Comparison of ENCODE assay signal across 16 mouse cellular contexts in genomic region chr8:11600301-11600951, GRCm38 (mm10). TPM values are rescaled to one million over a fixed set of nuclear protein-coding genes. Genes with fewer than 3 reads are reported as not detected.
DNase-seq lines count a peak whose midpoint lies in the region; TF ChIP-seq lines count a peak whose summit lies in the region.
"Had no signal": no experiment of that assay in that cellular context is flagged by ENCODE, and none has a peak within 500 bp of the region (broad histone marks: within the 10 kb centered on the region; RNA-seq: fewer than 3 reads in every experiment).

No protein-coding gene starts in this region.

- TF ChIP-seq POLR2A in myocyte (IDR thresholded peaks at IDR 0.05; ENCODE audit: insufficient read length, low read depth) = no peak

- peak; percentile 68 for DNase-seq in adrenal gland, adult 2 months
- DNase-seq in adrenal gland, postnatal 25 days = no peak
- DNase-seq in 3134 (ENCODE audit: extremely low read depth, insufficient read length, low spot score) = peak; percentile 35
- peak; percentile 51 for DNase-seq in adrenal gland, postnatal 14 days
- DNase-seq in cerebellum, adult 18-20 months = no peak
- no peak for DNase-seq in heart, embryonic 10.5 days (ENCODE audit: low spot score)
- DNase-seq: cerebellum, adult 2 months; cerebellum, postnatal 14 days; forebrain, postnatal 0 days; gastrocnemius, postnatal 14 days; heart, postnatal 36 days; kidney, adult 9 months had no signal

- H3K79me2 ChIP-seq in myocyte (ENCODE audit: control insufficient read depth, insufficient read depth) = no peaks in the 10 kb centered on the region

- H3K4me2 ChIP-seq in myocyte (ENCODE audit: low read depth) = no peak overlapping the region
- H3K4me2 ChIP-seq: forebrain, embryonic 13.5 days; heart, embryonic 13.5 days; hindbrain, embryonic 15.5 days had no signal

- no peak overlapping the region for H3ac ChIP-seq in myocyte (ENCODE audit: control insufficient read depth, insufficient read length)

- WGBS in heart, embryonic 10.5 days = 84% methylated on average over 5 of the region's 5 CpGs

- no peak overlapping the region for H3K4me3 ChIP-seq in myocyte
- no peak overlapping the region for H3K4me3 ChIP-seq in heart, embryonic 10.5 days
- H3K4me3 ChIP-seq: forebrain, embryonic 13.5 days; heart, embryonic 13.5 days; hindbrain, embryonic 15.5 days had no signal

- H3K27ac ChIP-seq in heart, embryonic 10.5 days = no peak overlapping the region
- H3K27ac ChIP-seq: forebrain, embryonic 13.5 days; heart, embryonic 13.5 days; hindbrain, embryonic 15.5 days had no signal

- peaks cover 4% of the 10 kb centered on the region; the same call in 1 of the 2 replicates for H3K9me3 ChIP-seq in heart, embryonic 10.5 days
- H3K9me3 ChIP-seq: forebrain, embryonic 13.5 days; heart, embryonic 13.5 days; hindbrain, embryonic 15.5 days had no signal

- no peaks in the 10 kb centered on the region for H3K27me3 ChIP-seq in myocyte (ENCODE audit: control insufficient read depth, insufficient read depth, insufficient read length)
- H3K27me3 ChIP-seq in heart, embryonic 10.5 days (ENCODE audit: insufficient read depth, poor library complexity, severe bottlenecking) = no peaks in the 10 kb centered on the region
- H3K27me3 ChIP-seq: forebrain, embryonic 13.5 days; heart, embryonic 13.5 days; hindbrain, embryonic 15.5 days had no signal

- H3K36me3 ChIP-seq in myocyte (ENCODE audit: control insufficient read depth, insufficient read depth) = no peaks in the 10 kb centered on the region
- peaks cover 4% of the 10 kb centered on the region for H3K36me3 ChIP-seq in heart, embryonic 10.5 days
- H3K36me3 ChIP-seq: hindbrain, embryonic 15.5 days had no signal

- H3K4me1 ChIP-seq in heart, embryonic 10.5 days = no peaks in the 10 kb centered on the region
- H3K4me1 ChIP-seq: forebrain, embryonic 13.5 days; heart, embryonic 13.5 days; hindbrain, embryonic 15.5 days had no signal

TF ChIP-seq in myocyte, 11 proteins besides CTCF, POLR2A, EP300 and RAD21:
- peak in 1 of 3 experiments; percentile 62 for TF ChIP-seq MYOD1 (IDR thresholded peaks at IDR 0.05; ENCODE audit: control insufficient read depth in 1 of 3, insufficient read length in 2 of 3, low read depth in 2 of 3)
- TF ChIP-seq MYOG (IDR thresholded peaks at IDR 0.05; ENCODE audit: control insufficient read depth in 1 of 3, insufficient read depth in 1 of 3, insufficient read length in 2 of 3, low read depth in 2 of 3) = peak in 2 of 3 experiments; percentile 59 to 78
- TF ChIP-seq TCF12 (IDR thresholded peaks at IDR 0.05; ENCODE audit: insufficient read depth, poor library complexity, severe bottlenecking) = no peak
- TF ChIP-seq TCF3 (IDR thresholded peaks at IDR 0.05; ENCODE audit: insufficient read length, low read depth) = no peak
- TF ChIP-seq SRF (IDR thresholded peaks at IDR 0.05; ENCODE audit: control insufficient read depth, insufficient read length, low read depth) = no peak
- no peak for TF ChIP-seq MAX (IDR thresholded peaks at IDR 0.05; ENCODE audit: low read depth)
- TF ChIP-seq POLR2AphosphoS2 (IDR thresholded peaks at IDR 0.05; ENCODE audit: insufficient read length, low read depth) = no peak
- TF ChIP-seq USF1 (IDR thresholded peaks at IDR 0.05; ENCODE audit: low read depth) = no peak

RNA-seq across cellular contexts. Expression of gene Ankrd10, which starts 35.1 kb away (rescaled TPM):
- total RNA-seq in adrenal gland, adult 2 months (2021) = 10 to 100 TPM; 36.0 to 44.7 TPM
- 73.3 and 75.3 TPM in 2 replicates for polyA plus RNA-seq in adrenal gland, adult 2 months (2012; rRNA removed)
- total RNA-seq in adrenal gland, postnatal 25 days (2021) = 76.1 and 77.4 TPM in 2 replicates
- total RNA-seq in adrenal gland, postnatal 14 days (2021) = 57.2 and 61.8 TPM in 2 replicates
- 71.9 TPM for polyA plus RNA-seq in myocyte (2012; fragmentation: generic; extraction: Trizol)
- polyA plus RNA-seq in heart, embryonic 10.5 days (2016; fragmentation: Nextera tagmentation; extraction: Ambion mirVana) = 69.4 and 91.2 TPM in 2 replicates

RNA-seq across cellular contexts. Expression of gene Ing1, which starts 45.1 kb away (rescaled TPM):
- total RNA-seq in adrenal gland, adult 2 months (2021) = 10 to 100 TPM; 36.2 to 40.3 TPM
- polyA plus RNA-seq in adrenal gland, adult 2 months (2012; rRNA removed) = 8.8 and 9.8 TPM in 2 replicates
- total RNA-seq in adrenal gland, postnatal 25 days (2021) = 37.9 and 47.1 TPM in 2 replicates
- 45.4 and 50.2 TPM in 2 replicates for total RNA-seq in adrenal gland, postnatal 14 days (2021)
- polyA plus RNA-seq in myocyte (2012; fragmentation: generic; extraction: Trizol) = 21.8 TPM
- 21.8 and 27.7 TPM in 2 replicates for polyA plus RNA-seq in heart, embryonic 10.5 days (2016; fragmentation: Nextera tagmentation; extraction: Ambion mirVana)

RNA-seq across cellular contexts. Expression of gene Cars2, which starts 49.8 kb away (rescaled TPM):
- total RNA-seq in adrenal gland, adult 2 months (2021) = 10 to 100 TPM; 48.0 to 58.2 TPM
- 82.1 and 91.7 TPM in 2 replicates for polyA plus RNA-seq in adrenal gland, adult 2 months (2012; rRNA removed)
- total RNA-seq in adrenal gland, postnatal 25 days (2021) = 35.5 and 44.8 TPM in 2 replicates
- total RNA-seq in adrenal gland, postnatal 14 days (2021) = 33.1 and 37.4 TPM in 2 replicates
- 14.4 TPM for polyA plus RNA-seq in myocyte (2012; fragmentation: generic; extraction: Trizol)
- 24.5 and 27.9 TPM in 2 replicates for polyA plus RNA-seq in heart, embryonic 10.5 days (2016; fragmentation: Nextera tagmentation; extraction: Ambion mirVana)

Comparison
In these comparisons a context has a peak if more than half of its experiments do, and no peak if none do; other contexts are left out.
1. DNase-seq: peak in adrenal gland, adult 2 months (single experiment), 3134 (single experiment) and adrenal gland, postnatal 14 days (single experiment); none in adrenal gland, postnatal 25 days (single experiment), cerebellum, adult 18-20 months (0 of 2) and heart, embryonic 10.5 days (single experiment).